Mouse (Mus musculus) heart, postnatal 14 days (tissue): ENCODE results near the gene Gm49661. TPM values are rescaled to one million over a fixed set of nuclear protein-coding genes. Genes with fewer than 3 reads are reported as not detected.
A peak's percentile ranks its signal among the peaks of the same experiment; 100 is the strongest.

Experiments used
- DNase-seq, 2 experiments: peaks; one replicate each; pipeline ENCODE4 v3.0.0; 2021 to 2022
- intact Hi-C: fragments of 180-260 bp; cut with DNase I; formaldehyde crosslinking; loops from one replicate; pipeline ENCODE4 v1.15.1; 2025
- total RNA-seq, 2 experiments: library from RNA; stranded (reverse); gene quantifications; 2 replicates each; pipeline ENCODE4 v1.2.3; 2021

Gene Gm49661
- total RNA-seq, 2 experiments from 2014 or later: 1.1 to 2.7 TPM

GRCm38 (mm10) chr8:84985049-84985683 lies 15.9 kb upstream of the Gm49661 start:
- intact Hi-C loops: no loop called here

GRCm38 (mm10) chr8:84984294-84985048 lies 15.2 kb upstream of the Gm49661 start:
- intact Hi-C loops: no loop called here
- DNase-seq: peak in 1 of 2 experiments; percentile 40

More at GRCm38 (mm10) chr8:84985049-84985683, 15.9 kb upstream of the Gm49661 start:
- DNase-seq: no peak

GRCm38 (mm10) chr8:84982499-84983011 lies 13.3 kb upstream of the Gm49661 start:
- no peak for DNase-seq
- intact Hi-C loops: no loop called here

GRCm38 (mm10) chr8:84981644-84982498 lies 12.6 kb upstream of the Gm49661 start:
- intact Hi-C loops: no loop called here
- DNase-seq: no peak

- intact Hi-C loops: no loop called here
These were observed 11.6 kb upstream of the Gm49661 start for GRCm38 (mm10) chr8:84980622-84981358.

GRCm38 (mm10) chr8:84979599-84980421 lies 10.6 kb upstream of the Gm49661 start:
- intact Hi-C loops: no loop called here

More at GRCm38 (mm10) chr8:84980622-84981358, 11.6 kb upstream of the Gm49661 start:
- peak; percentile 83 to 85 for DNase-seq

GRCm38 (mm10) chr8:84978248-84978940 lies 9.2 kb upstream of the Gm49661 start, which contains the start of gene Junb:
Gene Junb (minus strand): TSS chr8:84978718.
- intact Hi-C loops: no loop called here
- DNase-seq: peak; percentile 95 to 96

More at GRCm38 (mm10) chr8:84979599-84980421, 10.6 kb upstream of the Gm49661 start:
- DNase-seq: peak; percentile 90 to 91

- intact Hi-C loops: no loop called here
These were observed 8.4 kb upstream of the Gm49661 start for GRCm38 (mm10) chr8:84977435-84978247.

GRCm38 (mm10) chr8:84976763-84977434 lies 7.7 kb upstream of the Gm49661 start:
- intact Hi-C loops: no loop called here
- DNase-seq: no peak

More at GRCm38 (mm10) chr8:84977435-84978247, 8.4 kb upstream of the Gm49661 start:
- peak; percentile 72 to 77 for DNase-seq

GRCm38 (mm10) chr8:84976031-84976762 lies 7.0 kb upstream of the Gm49661 start:
- intact Hi-C loops: no loop called here
- peak; percentile 96 to 97 for DNase-seq

GRCm38 (mm10) chr8:84975434-84975833 lies 6.2 kb upstream of the Gm49661 start:
- intact Hi-C loops: loop anchor here (1.0 kb wide), 1 partner anchor 14 kb away; no protein-coding TSS in a partner anchor
- peak; percentile 66 to 81 for DNase-seq

- no peak for DNase-seq
- intact Hi-C loops: loop anchor here (1.0 kb wide), 1 partner anchor 15 kb away; no protein-coding TSS in a partner anchor
These were observed 5.4 kb upstream of the Gm49661 start for GRCm38 (mm10) chr8:84974543-84975142.

- intact Hi-C loops: no loop called here
- DNase-seq: peak; percentile 61 to 72
These were observed 4.7 kb upstream of the Gm49661 start for GRCm38 (mm10) chr8:84973803-84974542.

- no peak for DNase-seq
- intact Hi-C loops: no loop called here
These were observed 3.8 kb upstream of the Gm49661 start for GRCm38 (mm10) chr8:84973079-84973478.

- DNase-seq: no peak
- intact Hi-C loops: no loop called here
These were observed 1.7 kb upstream of the Gm49661 start for GRCm38 (mm10) chr8:84970913-84971312.
